Mouse (Mus musculus) neural tube, embryonic 13.5 days (tissue): ENCODE results near the gene Rmnd5a. TPM values are rescaled to one million over a fixed set of nuclear protein-coding genes. Genes with fewer than 3 reads are reported as not detected.
"Not testable (repeated sequence)": the region's sequence is repeated elsewhere in the genome, so short reads cannot be mapped to it uniquely, and the experiment has no call there.

Source experiments
- ATAC-seq: fragments of 200-750 bp; cut with Nextera tagmentation; 2 replicates; pipeline ENCODE4 v1.8.0; 2017; ENCODE audit warnings: low read depth, mild to moderate bottlenecking, moderate TSS enrichment, moderate library complexity
- H3K27ac ChIP-seq: fragments of 300-500 bp; sonication (generic); replicated peaks from 2 replicates; pipeline ENCODE4 v1.5.1; 2015; ENCODE audit warnings: moderate library complexity, mild to moderate bottlenecking, inconsistent platforms
- H3K27me3 ChIP-seq: fragments of 300-500 bp; sonication (generic); 2 replicates; pipeline ENCODE4 v1.6.1; 2015; ENCODE audit warnings: mild to moderate bottlenecking, inconsistent platforms
- H3K36me3 ChIP-seq: fragments of 300-500 bp; sonication (generic); 2 replicates; pipeline ENCODE4 v1.6.1; 2015; ENCODE audit warnings: mild to moderate bottlenecking, inconsistent platforms
- H3K4me1 ChIP-seq: fragments of 300-500 bp; sonication (generic); replicated peaks from 2 replicates; pipeline ENCODE4 v1.6.1; 2015; ENCODE audit warnings: inconsistent platforms
- H3K4me2 ChIP-seq: fragments of 300-500 bp; sonication (generic); 2 replicates; pipeline ENCODE4 v1.6.1; 2015; ENCODE audit warnings: inconsistent platforms, mild to moderate bottlenecking, moderate library complexity
- H3K4me3 ChIP-seq: fragments of 300-500 bp; sonication (generic); 2 replicates; pipeline ENCODE4 v1.5.1; 2015; ENCODE audit warnings: mild to moderate bottlenecking, inconsistent platforms
- H3K9ac ChIP-seq: fragments of 300-500 bp; sonication (generic); 2 replicates; pipeline ENCODE4 v1.6.1; 2015; ENCODE audit warnings: moderate library complexity, mild to moderate bottlenecking, inconsistent platforms
- H3K9me3 ChIP-seq: fragments of 300-500 bp; sonication (generic); 2 replicates; pipeline ENCODE4 v1.6.1; 2016; ENCODE audit warnings: inconsistent platforms
- WGBS: fragments of 180-500 bp; shearing (Covaris S2); methylation state at CpG from one replicate; pipeline ENCODE4 v1.1.7; 2015; 5-methylcytosine and 5-hydroxymethylcytosine counted together
- polyA plus RNA-seq: library from polyadenylated mRNA; unstranded; fragments of >200 nt; fragmentation: Nextera tagmentation; extraction: Ambion mirVana; gene quantifications from 2 replicates; pipeline ENCODE4 v1.2.1, GENCODE M21; 2015

The Rmnd5a gene
- 9.4 and 10.9 TPM in 2 replicates for polyA plus RNA-seq

DNA sequence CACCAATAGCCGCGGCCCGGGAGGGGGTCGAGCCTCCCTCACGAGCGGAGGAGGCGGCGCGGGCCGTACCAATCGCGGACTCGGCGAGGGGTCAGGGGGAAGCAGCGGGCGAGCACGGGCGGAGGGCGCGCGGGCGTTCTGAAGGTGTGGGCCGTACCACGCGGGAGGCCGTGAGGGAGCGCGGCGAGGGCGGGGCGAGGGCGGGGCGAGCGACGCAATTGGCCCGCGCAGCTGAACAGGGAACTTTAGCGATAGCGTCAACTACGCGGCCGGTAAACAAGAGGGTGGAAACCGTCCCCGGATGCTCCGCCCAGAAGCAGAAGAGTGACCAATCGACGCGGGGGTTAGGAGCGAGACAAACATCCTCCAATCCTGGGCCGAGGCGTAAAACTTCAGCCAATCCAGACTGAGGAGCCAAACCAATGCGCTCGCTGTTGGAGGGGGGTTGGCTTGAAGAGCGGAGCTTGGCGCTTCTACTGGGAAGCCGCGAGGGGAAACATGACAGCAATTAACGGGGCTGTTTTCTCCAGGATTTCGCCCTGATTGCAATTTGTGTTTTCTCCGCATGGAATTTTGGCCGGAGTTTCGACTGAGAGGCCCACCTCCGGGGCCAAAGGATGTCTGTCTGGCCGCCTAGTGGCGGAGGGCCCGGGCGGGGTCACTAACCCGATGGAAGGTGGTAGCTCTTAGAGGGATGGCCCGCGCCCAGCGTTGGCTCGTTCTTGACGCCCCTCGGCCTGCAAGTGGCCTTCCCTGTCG is at the start of gene Rmnd5a:
TSS of gene Rmnd5a (minus strand) at position 146 of the 759 bp plus-strand sequence.
- peak within 1 kb of the TSS; percentile 99 for H3K27ac ChIP-seq
- peaks cover 44% of the 10 kb centered on the region for H3K4me1 ChIP-seq
- under 1% methylated on average over 75 of the region's 75 CpGs for WGBS
- peak; percentile 99 for ATAC-seq
- H3K9ac ChIP-seq, result peak within 1 kb of the TSS; percentile 95
- H3K36me3 ChIP-seq, result no peaks in the 10 kb centered on the region
- peak within 1 kb of the TSS; percentile 97 for H3K4me2 ChIP-seq
- peak within 1 kb of the TSS; percentile 95 for H3K4me3 ChIP-seq
- no peaks in the 10 kb centered on the region for H3K9me3 ChIP-seq
- H3K27me3 ChIP-seq, result no peaks in the 10 kb centered on the region

DNA sequence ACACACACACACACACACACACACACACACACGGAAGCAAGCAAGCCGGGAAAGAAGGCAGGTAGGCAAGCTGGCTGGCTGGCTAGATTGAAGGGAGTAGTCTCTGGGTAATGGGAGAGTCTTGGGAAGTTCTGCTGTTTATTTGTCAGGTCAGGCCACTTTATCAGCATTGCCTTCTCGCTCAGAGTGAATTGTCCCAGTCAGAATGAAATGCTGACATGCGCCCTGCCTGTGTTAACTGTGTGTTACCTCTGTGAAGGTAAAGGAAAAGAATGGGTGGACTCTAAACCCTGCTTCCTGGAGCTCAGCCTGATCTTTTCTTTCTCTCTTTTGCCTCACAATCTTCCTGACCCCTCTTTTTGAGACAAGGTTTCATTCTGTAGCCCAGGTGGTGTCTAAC is 47.5 kb upstream of the Rmnd5a start:
- H3K4me3 ChIP-seq, result no peak overlapping the region
- H3K4me2 ChIP-seq, result no peak overlapping the region
- no peak overlapping the region for H3K9ac ChIP-seq
- WGBS, result 53% methylated on average over 4 of the region's 4 CpGs
- no peaks in the 10 kb centered on the region for H3K9me3 ChIP-seq
- ATAC-seq, result no peak
- H3K36me3 ChIP-seq, result no peaks in the 10 kb centered on the region
- H3K27me3 ChIP-seq, result no peaks in the 10 kb centered on the region
- H3K27ac ChIP-seq, result no peak overlapping the region
- H3K4me1 ChIP-seq, result no peaks in the 10 kb centered on the region

DNA sequence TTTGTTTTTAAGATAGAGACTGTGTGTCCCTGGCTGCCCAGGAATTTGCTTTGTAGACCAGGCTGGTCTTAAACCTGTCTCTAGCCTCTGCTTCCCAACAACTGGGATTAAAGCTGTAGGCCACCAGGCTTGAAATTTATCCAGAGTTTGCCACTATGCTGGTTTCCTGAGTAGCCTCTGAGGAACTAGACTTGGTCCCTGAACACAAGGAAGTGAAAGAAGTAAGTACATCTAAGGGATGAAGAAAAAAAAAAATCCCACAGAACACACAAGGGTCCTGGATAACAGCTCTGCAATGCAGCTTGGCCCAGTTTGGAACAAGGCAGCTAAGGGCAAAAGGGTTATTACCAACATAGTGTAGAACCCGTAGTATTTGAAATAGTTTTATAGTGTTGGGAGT is 46.4 kb upstream of the Rmnd5a start:
- no peak for ATAC-seq
- 79% methylated on average over 1 of the region's 1 CpGs for WGBS

DNA sequence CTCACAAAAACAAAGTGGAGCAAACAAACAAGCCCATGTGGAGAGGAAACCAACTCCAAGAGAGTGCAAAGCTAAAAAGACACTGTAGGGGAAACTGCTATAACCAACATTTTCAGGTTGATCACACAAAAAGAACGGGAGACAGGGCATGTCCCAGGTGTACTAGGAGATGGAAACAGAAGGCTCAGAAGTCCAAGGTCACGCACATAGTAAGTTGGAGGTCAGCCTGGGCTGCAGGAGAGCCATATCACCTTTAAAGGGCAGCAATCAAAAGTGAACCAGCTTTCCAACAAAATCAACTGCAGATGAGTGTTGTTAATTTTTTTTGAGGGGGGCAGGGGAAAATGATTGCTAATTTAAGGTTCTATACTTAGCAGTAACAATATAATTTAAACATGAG is 45.8 kb upstream of the Rmnd5a start:
- Histone ChIP-seq H3K4me1 (no peaks in the 10 kb centered on the region), H3K4me3 (no peak overlapping the region), H3K36me3 (no peaks in the 10 kb centered on the region), H3K27ac (no peak overlapping the region), H3K4me2 (no peak overlapping the region), H3K27me3 (no peaks in the 10 kb centered on the region), H3K9me3 (no peaks in the 10 kb centered on the region), H3K9ac (no peak overlapping the region)
- no peak for ATAC-seq
- WGBS, result 84% methylated on average over 2 of the region's 2 CpGs

More for the DNA sequence above, 46.4 kb upstream of the Rmnd5a start:
- H3K27me3 ChIP-seq, result no peaks in the 10 kb centered on the region
- no peak overlapping the region for H3K9ac ChIP-seq
- no peaks in the 10 kb centered on the region for H3K9me3 ChIP-seq
- H3K27ac ChIP-seq, result no peak overlapping the region
- H3K36me3 ChIP-seq, result no peaks in the 10 kb centered on the region
- H3K4me2 ChIP-seq, result no peak overlapping the region
- no peak overlapping the region for H3K4me3 ChIP-seq
- H3K4me1 ChIP-seq, result no peaks in the 10 kb centered on the region

DNA sequence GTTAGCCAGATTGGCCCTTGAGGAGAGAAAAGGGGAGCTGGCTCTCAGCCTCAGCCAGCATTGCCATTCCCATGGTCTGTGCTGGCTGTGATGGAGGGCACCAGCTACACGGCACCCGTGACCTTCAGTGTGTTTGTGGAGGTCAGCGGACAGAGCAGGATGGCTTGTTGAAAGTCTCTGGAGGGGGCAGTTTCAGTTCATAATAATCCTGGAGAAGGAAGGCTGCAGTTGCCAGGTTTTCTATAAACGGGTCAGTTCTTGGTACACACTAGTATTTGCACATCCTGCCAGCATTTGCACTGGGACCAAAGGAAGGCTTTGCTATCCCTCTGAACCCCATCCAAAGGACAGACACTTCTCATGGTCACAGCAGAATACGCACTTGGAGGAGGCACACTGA is 44.8 kb upstream of the Rmnd5a start:
- no peaks in the 10 kb centered on the region for H3K27me3 ChIP-seq
- no peaks in the 10 kb centered on the region for H3K36me3 ChIP-seq
- H3K27ac ChIP-seq, result no peak overlapping the region
- no peak overlapping the region for H3K4me2 ChIP-seq
- H3K9me3 ChIP-seq, result no peaks in the 10 kb centered on the region
- WGBS, result 88% methylated on average over 5 of the region's 5 CpGs
- ATAC-seq, result no peak
- H3K4me3 ChIP-seq, result no peak overlapping the region
- H3K9ac ChIP-seq, result no peak overlapping the region
- H3K4me1 ChIP-seq, result no peaks in the 10 kb centered on the region

DNA sequence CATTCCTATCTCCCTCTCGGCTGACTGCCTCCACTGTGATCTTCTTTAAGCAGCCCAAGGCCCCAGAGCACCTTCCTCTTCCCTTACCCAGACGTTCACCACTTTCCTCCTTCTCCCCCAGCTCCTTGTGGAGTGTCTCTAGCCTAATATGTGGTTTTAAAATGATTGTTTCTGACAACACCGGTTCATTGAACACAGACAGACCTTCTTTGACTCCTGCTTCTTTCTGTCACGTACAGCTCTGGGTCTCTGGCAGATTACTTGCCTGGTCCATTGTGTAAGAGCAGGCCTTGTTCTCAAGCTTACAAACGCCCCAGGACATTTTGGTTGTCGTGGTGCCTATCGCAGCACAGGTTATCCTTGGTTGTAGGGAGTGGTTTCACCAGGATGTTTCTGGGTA is 40.7 kb upstream of the Rmnd5a start:
- H3K9me3 ChIP-seq, result no peaks in the 10 kb centered on the region
- no peak overlapping the region for H3K27ac ChIP-seq
- ATAC-seq, result no peak
- H3K4me3 ChIP-seq, result no peak overlapping the region
- no peaks in the 10 kb centered on the region for H3K36me3 ChIP-seq
- no peak overlapping the region for H3K4me2 ChIP-seq
- H3K27me3 ChIP-seq, result no peaks in the 10 kb centered on the region
- H3K9ac ChIP-seq, result no peak overlapping the region
- 56% methylated on average over 7 of the region's 7 CpGs for WGBS
- H3K4me1 ChIP-seq, result no peaks in the 10 kb centered on the region

DNA sequence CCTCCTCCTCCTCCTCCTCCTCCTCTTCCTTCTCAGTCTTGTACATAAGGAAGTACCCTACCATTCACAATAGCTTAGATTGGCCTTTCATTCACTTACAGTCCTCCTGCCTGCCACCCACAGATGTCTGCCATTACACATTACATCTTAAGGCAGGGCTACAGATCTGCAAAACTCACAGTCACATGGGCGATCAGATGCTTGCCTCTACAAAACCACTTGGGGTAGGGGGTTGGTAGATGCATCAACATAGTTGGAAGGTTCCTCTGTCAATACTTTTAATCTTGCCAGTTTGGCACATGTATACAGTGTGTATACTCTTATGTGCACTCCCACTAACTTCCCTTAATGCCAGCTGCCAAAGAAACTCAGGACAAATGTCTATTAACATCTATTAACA is 39.7 kb upstream of the Rmnd5a start:
- ATAC-seq, result no peak
- Histone ChIP-seq H3K4me1 (no peaks in the 10 kb centered on the region), H3K4me2 (no peak overlapping the region), H3K4me3 (no peak overlapping the region), H3K9ac (no peak overlapping the region), H3K36me3 (no peaks in the 10 kb centered on the region), H3K27ac (no peak overlapping the region), H3K27me3 (no peaks in the 10 kb centered on the region), H3K9me3 (no peaks in the 10 kb centered on the region)
- WGBS, result 90% methylated on average over 1 of the region's 1 CpGs

DNA sequence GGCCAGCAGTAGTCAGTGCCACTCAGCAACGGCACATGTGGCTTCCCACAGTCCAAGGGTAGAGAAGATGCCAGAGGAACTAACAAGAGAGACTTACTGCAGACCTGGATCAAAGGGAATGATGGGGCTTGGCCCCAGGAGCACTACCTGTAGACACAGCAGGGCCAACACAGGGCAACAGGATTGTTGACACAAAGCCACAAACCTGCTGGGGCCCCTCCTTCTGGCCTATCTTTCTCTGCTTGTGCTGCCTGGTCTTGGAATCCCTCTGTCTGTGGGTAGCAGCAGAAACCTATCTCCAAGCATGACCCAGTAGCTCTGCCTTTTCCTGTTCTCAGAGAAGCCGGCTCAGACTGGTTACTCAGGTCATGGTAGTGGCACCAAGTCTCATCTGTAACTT is 39.2 kb upstream of the Rmnd5a start:
- not testable (repeated sequence) for H3K27me3 ChIP-seq, H3K4me2 ChIP-seq, H3K4me1 ChIP-seq, H3K36me3 ChIP-seq, H3K27ac ChIP-seq, ATAC-seq, H3K9me3 ChIP-seq, H3K4me3 ChIP-seq, H3K9ac ChIP-seq
- WGBS, result 93% methylated on average over 2 of the region's 2 CpGs

DNA sequence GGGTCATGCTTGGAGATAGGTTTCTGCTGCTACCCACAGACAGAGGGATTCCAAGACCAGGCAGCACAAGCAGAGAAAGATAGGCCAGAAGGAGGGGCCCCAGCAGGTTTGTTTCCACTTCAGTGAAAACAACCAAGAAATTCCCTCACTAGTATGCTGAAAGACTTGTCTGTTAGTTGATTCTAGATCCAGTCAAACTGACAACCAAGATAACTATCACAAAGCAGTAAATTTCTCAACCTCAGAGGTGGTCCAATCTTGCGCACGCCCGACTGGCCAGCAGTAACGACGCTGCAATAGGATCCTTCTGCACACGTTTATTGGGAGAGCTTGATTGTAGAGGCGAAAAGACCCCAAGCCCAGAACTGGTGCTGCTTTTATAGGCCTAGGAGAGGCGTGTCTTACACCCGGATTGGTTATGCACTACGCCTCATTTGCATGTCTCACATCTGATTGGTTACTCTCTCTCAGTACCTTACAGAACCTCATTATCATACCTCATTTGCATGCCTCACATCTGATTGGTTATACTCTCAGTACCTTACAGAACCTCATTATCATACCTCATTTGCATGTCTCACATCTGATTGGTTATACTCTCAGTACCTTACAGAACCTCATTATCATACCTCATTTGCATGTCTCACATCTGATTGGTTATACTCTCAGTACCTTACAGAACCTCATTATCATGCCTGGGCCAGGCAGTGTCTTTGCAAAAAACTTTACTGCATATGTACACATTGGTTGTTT is 38.6 kb upstream of the Rmnd5a start:
- not testable (repeated sequence) for H3K27ac ChIP-seq, H3K9me3 ChIP-seq, H3K9ac ChIP-seq, H3K27me3 ChIP-seq, ATAC-seq, H3K4me1 ChIP-seq, H3K4me3 ChIP-seq, H3K4me2 ChIP-seq, H3K36me3 ChIP-seq
- WGBS, result 90% methylated on average over 10 of the region's 10 CpGs

DNA sequence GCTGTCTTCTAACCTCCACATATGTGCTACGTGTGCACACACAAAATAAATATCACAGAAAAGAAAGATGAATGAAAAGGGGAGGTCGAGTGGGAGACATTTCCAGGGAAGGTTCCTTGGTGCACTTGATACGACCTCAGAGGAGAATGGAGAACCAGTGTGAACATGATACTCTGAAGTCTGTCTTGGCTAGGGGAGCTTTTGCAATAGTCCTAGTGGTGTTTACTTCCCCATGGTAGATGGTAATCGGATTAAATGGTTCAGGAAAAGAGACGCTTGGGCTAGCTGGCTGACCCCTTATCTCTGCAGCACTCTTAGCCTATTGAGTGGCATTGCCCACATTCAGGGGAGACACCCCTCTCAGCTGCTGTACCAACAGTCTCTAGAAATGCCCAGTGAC is 36.3 kb upstream of the Rmnd5a start:
- ATAC-seq, result no peak
- H3K27me3 ChIP-seq, result no peaks in the 10 kb centered on the region
- no peak overlapping the region for H3K4me3 ChIP-seq
- H3K36me3 ChIP-seq, result no peaks in the 10 kb centered on the region
- H3K9ac ChIP-seq, result no peak overlapping the region
- no peaks in the 10 kb centered on the region for H3K4me1 ChIP-seq
- WGBS, result 88% methylated on average over 5 of the region's 5 CpGs
- no peak overlapping the region for H3K27ac ChIP-seq
- H3K4me2 ChIP-seq, result no peak overlapping the region
- H3K9me3 ChIP-seq, result no peaks in the 10 kb centered on the region

DNA sequence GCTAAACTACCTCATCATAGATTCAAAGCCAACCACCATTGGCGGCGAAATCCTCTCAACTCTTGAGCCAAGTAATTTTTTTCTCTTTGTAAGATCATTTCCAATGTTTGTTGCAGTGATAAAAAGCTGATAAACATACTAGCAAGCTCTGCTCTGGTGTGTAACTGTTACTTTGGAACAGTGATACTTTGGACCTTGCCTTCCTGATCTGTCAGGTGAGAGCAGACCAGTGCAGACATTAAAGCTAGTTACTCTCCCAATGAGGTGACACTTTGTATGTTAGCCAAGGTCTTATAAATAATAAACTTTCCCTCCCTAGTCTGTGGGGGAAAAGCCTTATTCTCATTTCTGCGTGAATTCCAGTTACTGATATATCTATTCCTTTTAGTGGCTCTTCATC is 35.2 kb upstream of the Rmnd5a start:
- H3K9ac ChIP-seq, result no peak overlapping the region
- no peak overlapping the region for H3K4me2 ChIP-seq
- H3K4me1 ChIP-seq, result no peaks in the 10 kb centered on the region
- H3K4me3 ChIP-seq, result no peak overlapping the region
- WGBS, result 93% methylated on average over 3 of the region's 3 CpGs
- no peaks in the 10 kb centered on the region for H3K36me3 ChIP-seq
- H3K9me3 ChIP-seq, result no peaks in the 10 kb centered on the region
- H3K27ac ChIP-seq, result no peak overlapping the region
- H3K27me3 ChIP-seq, result no peaks in the 10 kb centered on the region
- ATAC-seq, result no peak

DNA sequence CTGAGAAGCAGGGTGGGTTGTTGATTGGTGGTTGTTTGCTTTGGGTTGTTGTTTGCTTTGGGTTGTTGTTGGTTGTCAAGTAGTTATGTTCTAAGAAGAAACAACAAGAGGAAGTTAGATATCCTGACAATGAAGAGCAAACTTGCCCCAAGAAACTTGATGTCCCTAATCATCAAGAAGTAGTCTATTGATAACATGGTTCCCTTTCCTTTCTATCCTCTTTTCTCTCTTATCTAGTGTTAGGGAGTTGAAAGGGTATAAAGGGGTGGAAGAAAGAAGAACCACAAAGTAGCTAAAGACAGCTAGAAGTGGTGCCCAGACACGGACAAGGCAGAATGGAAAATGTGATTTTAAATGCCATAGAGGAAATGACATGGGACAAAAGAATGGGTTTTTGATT is 32.3 kb upstream of the Rmnd5a start:
- H3K27me3 ChIP-seq, result no peaks in the 10 kb centered on the region
- no peaks in the 10 kb centered on the region for H3K36me3 ChIP-seq
- no peak overlapping the region for H3K27ac ChIP-seq
- H3K4me2 ChIP-seq, result no peak overlapping the region
- H3K9me3 ChIP-seq, result no peaks in the 10 kb centered on the region
- ATAC-seq, result no peak
- H3K9ac ChIP-seq, result no peak overlapping the region
- 88% methylated on average over 1 of the region's 1 CpGs for WGBS
- H3K4me3 ChIP-seq, result no peak overlapping the region
- H3K4me1 ChIP-seq, result no peaks in the 10 kb centered on the region
